Mouse (Mus musculus): Measurements from ENCODE around the gene Gm9844.
"Not testable (repeated sequence)": the region's sequence is repeated elsewhere in the genome, so short reads cannot be mapped to it uniquely, and the experiment has no call there.

Gene Gm9844

DNA sequence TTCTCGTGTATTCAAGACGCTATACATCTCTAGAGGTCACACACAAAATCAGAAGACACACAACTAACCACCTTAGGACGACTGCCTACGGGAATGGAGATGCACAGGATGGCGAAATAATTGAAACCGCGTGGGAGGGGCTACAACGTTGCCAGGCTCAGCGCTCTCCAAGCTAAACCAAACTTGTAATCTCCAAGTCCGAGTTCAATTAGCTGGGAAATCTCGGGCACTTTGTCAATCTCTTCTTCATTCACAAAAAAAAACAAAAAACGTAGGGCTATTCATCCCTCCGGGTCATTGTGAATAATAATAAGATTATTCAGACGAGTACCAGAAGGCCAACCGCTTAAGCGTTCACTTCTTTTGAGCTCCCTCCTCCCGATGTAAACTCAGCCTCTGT lies 7.1 kb downstream of the Gm9844 start:
- DNase-seq (ENCODE audit: low read depth, low spot score), result no peak

GRCm38 (mm10) chr7:24869532-24870165 lies 7.6 kb downstream of the Gm9844 start, which contains the start of the genes Lypd4 and Dmrtc2:
Gene Lypd4 (minus strand): TSS chr7:24869941.
Gene Dmrtc2 (plus strand): TSS chr7:24870057.
- no peak for DNase-seq (ENCODE audit: low read depth, low spot score)

- DNase-seq (ENCODE audit: low read depth, low spot score), result no peak
Observed at GRCm38 (mm10) chr7:24877588-24877987, 15.6 kb downstream of the Gm9844 start.

- DNase-seq (ENCODE audit: low read depth, low spot score), result no peak
Observed at GRCm38 (mm10) chr7:24879620-24880019, 17.6 kb downstream of the Gm9844 start.

DNA sequence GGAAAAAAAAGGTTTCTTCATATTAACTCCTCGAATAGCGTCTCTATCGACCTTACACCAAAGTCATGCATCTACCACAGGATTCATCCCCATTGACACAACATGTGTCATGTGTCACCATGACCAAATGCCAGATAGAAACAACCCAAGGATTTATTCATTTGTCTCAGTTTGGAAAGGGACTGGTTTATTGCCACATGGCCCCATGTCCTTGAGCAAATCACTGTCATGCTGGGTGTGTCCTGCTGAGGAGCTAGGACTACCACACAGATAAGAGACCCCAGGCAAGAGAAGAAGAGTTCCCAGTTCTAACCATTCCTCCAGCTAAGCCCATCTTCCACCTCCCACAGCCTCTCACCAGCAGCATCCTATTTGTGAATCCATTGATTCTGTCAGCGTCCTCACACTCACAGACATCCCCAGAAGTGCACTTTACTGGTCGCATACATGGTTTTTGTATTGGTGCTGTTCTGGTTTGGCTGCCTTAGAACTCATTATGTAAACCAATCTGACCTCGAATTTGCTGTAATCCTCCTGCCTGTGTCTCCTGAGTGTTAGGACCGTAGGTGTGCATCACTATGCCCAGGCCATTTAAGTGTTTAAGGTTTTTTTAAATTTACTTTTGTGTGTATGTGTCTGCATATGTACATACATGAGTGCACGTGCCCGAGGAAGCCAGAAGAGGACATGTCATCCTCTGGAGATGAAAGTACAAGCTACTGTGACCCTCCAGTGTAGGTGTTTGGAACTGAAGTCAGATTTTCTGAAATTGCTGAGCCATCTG lies 20.6 kb downstream of the Gm9844 start:
- no peak for DNase-seq (ENCODE audit: low read depth, low spot score)

DNA sequence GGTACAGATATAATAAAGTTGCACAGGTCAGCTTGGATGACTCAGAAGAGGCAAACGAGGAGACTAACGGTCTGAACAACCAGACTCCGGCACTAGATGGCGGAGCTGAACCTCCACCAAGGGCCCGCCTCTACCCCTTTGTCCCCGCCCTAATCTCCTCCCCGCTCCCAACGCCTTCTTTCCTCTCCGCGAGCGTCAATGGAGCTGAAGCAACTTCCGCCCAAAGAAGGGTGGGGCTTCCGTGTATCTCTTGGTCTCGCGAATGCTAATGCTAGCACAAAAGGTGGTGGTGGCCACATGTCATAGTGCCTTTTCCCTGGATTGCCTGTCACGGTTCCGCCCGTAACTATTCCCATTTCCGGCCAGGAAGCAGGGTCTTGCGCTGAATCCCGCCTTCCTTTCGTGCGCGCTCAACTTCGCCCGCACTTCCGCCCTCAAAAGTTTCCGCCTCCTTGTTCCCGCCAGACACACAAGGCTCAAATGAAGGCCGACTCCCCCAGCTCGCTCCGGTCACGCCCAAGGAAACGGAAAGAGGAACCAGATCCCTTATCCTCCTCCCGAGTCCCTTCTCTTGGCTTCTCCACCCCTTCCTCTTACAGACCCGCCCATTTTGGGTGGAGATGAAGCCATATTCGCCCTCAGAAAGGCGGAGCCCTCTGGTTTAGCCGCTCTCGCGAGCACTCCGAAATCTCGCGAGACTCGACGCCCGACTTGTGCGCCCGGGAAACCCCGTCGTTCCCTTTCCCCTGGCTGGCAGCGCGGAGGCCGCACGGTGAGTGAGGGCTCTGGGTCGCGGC lies 22.1 kb downstream of the Gm9844 start, which contains the start of gene Rps19:
Rps19 (plus strand) TSS at position 476 of the 797 bp plus-strand sequence.
- DNase-seq (ENCODE audit: low read depth, low spot score), result peak; percentile 100

GRCm38 (mm10) chr7:24884693-24885291 lies 22.8 kb downstream of the Gm9844 start:
- peak; percentile 31 for DNase-seq (ENCODE audit: low read depth, low spot score)

- DNase-seq (ENCODE audit: low read depth, low spot score), result no peak
Observed at GRCm38 (mm10) chr7:24885468-24886307, 23.7 kb downstream of the Gm9844 start.

DNA sequence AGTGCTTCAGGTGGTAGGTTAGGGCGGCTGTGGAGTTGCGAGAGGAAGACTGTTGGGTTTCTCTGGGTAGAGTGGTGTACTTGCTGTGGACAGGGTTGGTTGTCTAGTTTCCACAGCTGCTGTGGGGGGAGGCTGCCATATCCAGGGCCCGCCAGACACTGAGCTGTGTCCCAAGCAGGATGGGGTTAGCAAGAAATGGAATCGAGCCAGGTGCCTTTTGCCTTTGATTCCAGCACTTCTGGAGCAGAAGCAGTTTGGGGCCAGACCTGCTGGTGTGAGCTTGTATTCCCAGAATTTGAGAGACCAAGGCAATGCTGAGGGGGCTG lies 24.3 kb downstream of the Gm9844 start:
- no peak for DNase-seq (ENCODE audit: low read depth, low spot score)

GRCm38 (mm10) chr7:24887096-24887495 lies 25.1 kb downstream of the Gm9844 start:
- no peak for DNase-seq (ENCODE audit: low read depth, low spot score)

- no peak for DNase-seq (ENCODE audit: low read depth, low spot score)
Observed at GRCm38 (mm10) chr7:24889431-24890220, 27.6 kb downstream of the Gm9844 start.

DNA sequence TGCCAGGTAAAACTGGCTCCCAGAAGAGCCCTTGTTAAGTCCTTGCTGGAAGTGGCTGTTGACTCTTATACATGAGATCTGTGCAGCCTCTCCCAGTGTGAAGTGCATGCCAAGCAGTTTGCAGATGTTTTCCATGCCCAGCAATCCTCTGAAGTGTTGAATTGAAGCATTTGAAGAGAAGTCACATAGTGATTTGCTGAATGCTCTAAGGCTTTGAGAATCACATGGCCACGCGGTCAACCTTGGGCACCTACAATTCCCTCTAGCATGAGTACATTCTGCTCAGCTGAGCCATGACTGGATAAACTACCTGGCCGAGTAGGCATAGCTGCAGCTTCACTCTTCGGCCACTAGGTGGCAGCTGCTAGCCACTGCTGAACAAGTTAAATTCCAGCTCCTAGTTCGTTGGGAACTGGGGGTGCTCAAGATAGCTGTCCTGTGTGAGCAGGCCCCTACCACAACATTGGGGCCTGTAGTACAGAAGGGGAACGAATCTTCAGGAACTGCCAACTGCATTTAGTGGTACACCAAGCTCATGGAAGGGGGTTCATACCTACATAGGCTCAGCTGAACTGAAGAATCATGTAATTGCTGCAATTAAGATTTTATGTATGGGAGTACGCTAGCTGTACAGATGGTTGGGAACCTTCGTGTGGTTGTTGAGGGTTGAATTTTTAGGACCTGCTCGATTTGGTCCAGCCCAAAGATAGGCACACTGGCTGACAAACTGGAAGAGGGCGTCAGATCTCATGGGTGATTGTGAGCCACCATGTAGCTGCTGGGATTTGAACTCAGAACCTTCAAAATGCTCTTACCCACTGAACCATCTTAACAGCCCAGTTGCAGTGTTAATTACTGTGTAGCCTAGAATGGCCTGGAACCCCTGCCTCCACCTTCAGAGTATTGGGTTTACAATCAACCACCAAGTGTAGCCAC lies 28.5 kb downstream of the Gm9844 start:
- peak; percentile 91 for DNase-seq (ENCODE audit: low read depth, low spot score)

GRCm38 (mm10) chr7:24891241-24892124 lies 29.5 kb downstream of the Gm9844 start:
- DNase-seq (ENCODE audit: low read depth, low spot score), result no peak

DNA sequence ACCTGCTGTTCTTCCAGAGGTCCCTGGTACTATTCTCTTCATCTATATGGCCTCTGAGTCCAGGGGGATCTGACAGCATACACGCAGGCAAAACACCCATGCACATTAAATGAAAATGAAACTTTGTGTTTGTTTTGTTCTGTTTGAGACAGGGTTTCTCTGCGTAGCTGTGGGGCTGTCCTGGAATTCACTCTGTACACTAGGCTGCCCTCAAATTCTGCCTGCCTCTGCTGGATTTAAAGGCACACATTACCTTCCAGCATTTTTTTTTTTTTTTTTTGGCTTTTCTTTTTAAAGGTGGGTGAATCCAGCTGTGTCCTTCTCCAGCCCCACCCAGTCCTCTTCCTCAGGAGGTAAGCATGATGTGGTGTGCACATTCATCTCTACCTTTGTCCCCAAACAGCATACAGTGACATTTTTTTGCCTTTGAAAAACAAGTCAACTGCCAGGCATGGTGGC lies 30.1 kb downstream of the Gm9844 start:
- no peak for DNase-seq (ENCODE audit: low read depth, low spot score)

GRCm38 (mm10) chr7:24895749-24896148 lies 33.7 kb downstream of the Gm9844 start:
- not testable (repeated sequence) for DNase-seq (ENCODE audit: low read depth, low spot score)

- no peak for DNase-seq (ENCODE audit: low read depth, low spot score)
Observed at GRCm38 (mm10) chr7:24896269-24896668, 34.3 kb downstream of the Gm9844 start.

DNA sequence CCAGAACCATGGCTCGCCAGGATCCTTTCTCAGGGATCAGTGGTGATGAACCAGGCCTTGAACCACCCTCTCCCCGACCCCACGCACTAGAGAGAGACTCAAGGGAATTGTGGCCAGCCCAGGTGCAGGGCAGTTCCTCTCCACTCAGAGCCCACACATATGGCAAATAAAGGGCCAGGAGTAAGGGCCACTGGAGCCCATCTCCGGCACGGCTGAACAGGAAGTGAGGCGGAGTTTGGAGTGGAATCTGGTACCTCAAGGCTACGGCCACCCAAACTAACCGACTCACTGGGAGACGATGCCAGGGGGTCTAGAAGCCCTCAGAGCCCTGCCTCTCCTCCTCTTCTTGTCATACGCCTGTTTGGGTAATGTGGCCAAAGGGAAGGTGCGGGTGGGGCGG lies 35.2 kb downstream of the Gm9844 start, which contains the start of gene Cd79a:
Cd79a (plus strand) TSS at position 158 of the 400 bp plus-strand sequence.
- DNase-seq (ENCODE audit: low read depth, low spot score), result no peak

GRCm38 (mm10) chr7:24897959-24898358 lies 35.9 kb downstream of the Gm9844 start:
- no peak for DNase-seq (ENCODE audit: low read depth, low spot score)
